Mouse (Mus musculus): ENCODE data around the gene Heg1. TPM values are rescaled to one million over a fixed set of nuclear protein-coding genes. Genes with fewer than 3 reads are reported as not detected.

Heg1 gene
- polyA plus RNA-seq, 1 experiment from 2014 or later: 17.7 TPM

- H3K36me3 ChIP-seq (ENCODE audit: control insufficient read depth, insufficient read depth, low read length): no peaks in the 10 kb centered on the region
- H3K9me3 ChIP-seq (ENCODE audit: control insufficient read depth, low read length): no peaks in the 10 kb centered on the region
- WGBS: 75% methylated on average over 13 of the region's 13 CpGs
- no peak for ATAC-seq (replicated peaks; ENCODE audit: low FRiP score)
- no peak for DNase-seq (ENCODE audit: low spot score)
- H3K4me2 ChIP-seq: no peak overlapping the region
- H3K27ac ChIP-seq (ENCODE audit: low read depth, low read length): 0 out of 2 replicates have a peak overlapping the region, but pooled peaks have one; percentile 34
- peaks cover 14% of the 10 kb centered on the region for H3K4me1 ChIP-seq (replicated peaks; ENCODE audit: control insufficient read depth, insufficient read depth, low read length)
- H3K9ac ChIP-seq (ENCODE audit: low read depth, low read length): no peak overlapping the region
- H3K27me3 ChIP-seq (replicated peaks; ENCODE audit: control insufficient read depth, insufficient read depth, low read length): no peaks in the 10 kb centered on the region
- H3K4me3 ChIP-seq (ENCODE audit: low read depth, low read length): no peak overlapping the region
Observed at GRCm38 (mm10) chr16:33696811-33697575, 12.8 kb downstream of the Heg1 start.

GRCm38 (mm10) chr16:33697576-33698276 is 13.6 kb downstream of the Heg1 start:
- DNase-seq (ENCODE audit: low spot score): no peak
- no peak for ATAC-seq (replicated peaks; ENCODE audit: low FRiP score)
- Histone ChIP-seq H3K27ac (ENCODE audit: low read depth, low read length) (no peak overlapping the region), H3K4me1 (replicated peaks; ENCODE audit: control insufficient read depth, insufficient read depth, low read length) (peaks cover 14% of the 10 kb centered on the region), H3K4me2 (no peak overlapping the region), H3K9me3 (ENCODE audit: control insufficient read depth, low read length) (no peaks in the 10 kb centered on the region), H3K36me3 (ENCODE audit: control insufficient read depth, insufficient read depth, low read length) (no peaks in the 10 kb centered on the region), H3K9ac (ENCODE audit: low read depth, low read length) (no peak overlapping the region), H3K4me3 (ENCODE audit: low read depth, low read length) (no peak overlapping the region), H3K27me3 (replicated peaks; ENCODE audit: control insufficient read depth, insufficient read depth, low read length) (no peaks in the 10 kb centered on the region)
- 74% methylated on average over 9 of the region's 9 CpGs for WGBS

- no peaks in the 10 kb centered on the region for H3K36me3 ChIP-seq (ENCODE audit: control insufficient read depth, insufficient read depth, low read length)
- 63% methylated on average over 12 of the region's 12 CpGs for WGBS
- H3K4me2 ChIP-seq: no peak overlapping the region
- no peak overlapping the region for H3K9ac ChIP-seq (ENCODE audit: low read depth, low read length)
- H3K4me1 ChIP-seq (replicated peaks; ENCODE audit: control insufficient read depth, insufficient read depth, low read length): peaks cover 14% of the 10 kb centered on the region
- no peak overlapping the region for H3K27ac ChIP-seq (ENCODE audit: low read depth, low read length)
- H3K27me3 ChIP-seq (replicated peaks; ENCODE audit: control insufficient read depth, insufficient read depth, low read length): no peaks in the 10 kb centered on the region
- no peaks in the 10 kb centered on the region for H3K9me3 ChIP-seq (ENCODE audit: control insufficient read depth, low read length)
- no peak overlapping the region for H3K4me3 ChIP-seq (ENCODE audit: low read depth, low read length)
- no peak for ATAC-seq (replicated peaks; ENCODE audit: low FRiP score)
- DNase-seq (ENCODE audit: low spot score): no peak
Observed at GRCm38 (mm10) chr16:33698277-33698790, 14.2 kb downstream of the Heg1 start.

DNA sequence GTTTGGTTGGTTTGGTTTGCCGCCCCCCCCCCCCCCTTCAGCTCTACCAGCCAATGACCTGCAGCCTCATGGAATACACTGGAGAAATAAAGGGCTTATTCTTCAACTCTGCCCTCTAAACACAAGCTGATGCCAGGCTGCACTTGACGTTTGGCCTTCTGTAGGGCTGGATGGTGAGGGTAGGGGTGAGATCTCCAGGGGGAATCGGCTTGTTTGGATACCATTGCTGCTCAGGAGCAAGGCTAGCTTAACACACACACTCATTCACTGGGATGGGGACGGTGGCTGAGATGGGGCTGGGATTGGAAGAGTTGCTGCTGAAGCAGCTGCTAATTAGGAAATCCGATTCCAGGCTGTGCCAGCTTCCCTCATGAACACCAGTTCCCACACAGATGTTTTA is 16.4 kb downstream of the Heg1 start:
- no peaks in the 10 kb centered on the region for H3K9me3 ChIP-seq (ENCODE audit: control insufficient read depth, low read length)
- 76% methylated on average over 5 of the region's 5 CpGs for WGBS
- ATAC-seq (replicated peaks; ENCODE audit: low FRiP score) (no peak), DNase-seq (ENCODE audit: low spot score) (no peak)
- no peak overlapping the region for H3K4me3 ChIP-seq (ENCODE audit: low read depth, low read length)
- no peaks in the 10 kb centered on the region for H3K36me3 ChIP-seq (ENCODE audit: control insufficient read depth, insufficient read depth, low read length)
- peaks cover 23% of the 10 kb centered on the region for H3K4me1 ChIP-seq (replicated peaks; ENCODE audit: control insufficient read depth, insufficient read depth, low read length)
- no peak overlapping the region for H3K9ac ChIP-seq (ENCODE audit: low read depth, low read length)
- no peaks in the 10 kb centered on the region for H3K27me3 ChIP-seq (replicated peaks; ENCODE audit: control insufficient read depth, insufficient read depth, low read length)
- no peak overlapping the region for H3K27ac ChIP-seq (ENCODE audit: low read depth, low read length)
- H3K4me2 ChIP-seq: no peak overlapping the region

- ATAC-seq (replicated peaks; ENCODE audit: low FRiP score): no peak
- Histone ChIP-seq H3K9me3 (ENCODE audit: control insufficient read depth, low read length) (no peaks in the 10 kb centered on the region), H3K36me3 (ENCODE audit: control insufficient read depth, insufficient read depth, low read length) (no peaks in the 10 kb centered on the region; the same call in 1 of the 2 replicates), H3K27ac (ENCODE audit: low read depth, low read length) (no peak overlapping the region), H3K27me3 (replicated peaks; ENCODE audit: control insufficient read depth, insufficient read depth, low read length) (no peaks in the 10 kb centered on the region), H3K4me2 (no peak overlapping the region), H3K4me3 (ENCODE audit: low read depth, low read length) (no peak overlapping the region), H3K9ac (ENCODE audit: low read depth, low read length) (no peak overlapping the region), H3K4me1 (replicated peaks; ENCODE audit: control insufficient read depth, insufficient read depth, low read length) (peaks cover 21% of the 10 kb centered on the region)
- DNase-seq (ENCODE audit: low spot score): no peak
- 86% methylated on average over 4 of the region's 4 CpGs for WGBS
Observed at GRCm38 (mm10) chr16:33701872-33702271, 17.7 kb downstream of the Heg1 start.

DNA sequence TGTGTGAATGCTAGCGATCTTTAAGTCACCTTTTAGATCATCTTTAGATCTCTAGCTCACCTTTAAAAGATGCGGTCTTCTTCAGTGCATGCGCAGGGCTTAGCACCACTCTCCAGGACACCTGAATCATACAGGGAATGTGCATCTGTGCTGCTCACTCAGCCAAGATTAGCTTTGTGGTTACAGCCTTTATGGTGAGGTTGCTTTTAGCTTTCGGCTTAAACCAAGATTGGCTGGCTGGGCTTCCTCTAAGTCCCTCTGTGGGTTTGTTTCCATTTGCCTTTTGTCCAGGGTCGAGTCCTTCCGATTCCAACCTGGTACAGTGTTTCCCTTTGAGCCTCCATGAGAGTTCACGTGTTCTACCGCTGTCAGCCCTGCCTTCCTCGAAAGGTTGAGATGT is 20.1 kb downstream of the Heg1 start:
- ATAC-seq (replicated peaks; ENCODE audit: low FRiP score) (no peak), DNase-seq (ENCODE audit: low spot score) (no peak)
- H3K36me3 ChIP-seq (ENCODE audit: control insufficient read depth, insufficient read depth, low read length): no peaks in the 10 kb centered on the region; the same call in 1 of the 2 replicates
- H3K4me2 ChIP-seq: no peak overlapping the region
- no peaks in the 10 kb centered on the region for H3K9me3 ChIP-seq (ENCODE audit: control insufficient read depth, low read length)
- H3K9ac ChIP-seq (ENCODE audit: low read depth, low read length): no peak overlapping the region
- peaks cover 9% of the 10 kb centered on the region for H3K4me1 ChIP-seq (replicated peaks; ENCODE audit: control insufficient read depth, insufficient read depth, low read length)
- H3K27ac ChIP-seq (ENCODE audit: low read depth, low read length): no peak overlapping the region
- H3K4me3 ChIP-seq (ENCODE audit: low read depth, low read length): no peak overlapping the region
- no peaks in the 10 kb centered on the region for H3K27me3 ChIP-seq (replicated peaks; ENCODE audit: control insufficient read depth, insufficient read depth, low read length)
- WGBS: 81% methylated on average over 9 of the region's 9 CpGs

DNA sequence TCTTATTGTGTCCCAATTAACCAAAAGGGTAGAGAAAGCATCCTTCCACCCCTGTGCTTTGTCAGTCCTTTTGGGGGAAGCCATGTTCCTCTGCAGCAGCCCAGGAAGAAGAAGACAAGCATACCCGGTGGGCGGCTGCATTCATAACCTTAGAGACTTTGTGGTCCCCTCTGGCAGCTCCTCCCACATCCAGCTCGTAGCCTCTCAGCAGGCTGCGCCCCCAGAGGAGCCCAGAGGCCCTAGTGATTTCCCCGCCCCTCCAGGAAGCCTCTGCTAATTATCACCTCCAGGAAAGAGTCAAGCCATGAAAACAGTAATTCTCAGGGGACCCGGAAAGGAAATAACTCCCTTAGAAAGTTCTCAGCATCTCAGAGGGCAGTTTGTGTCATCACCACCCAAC is 21.1 kb downstream of the Heg1 start:
- Histone ChIP-seq H3K27ac (ENCODE audit: low read depth, low read length) (no peak overlapping the region), H3K36me3 (ENCODE audit: control insufficient read depth, insufficient read depth, low read length) (no peaks in the 10 kb centered on the region; the same call in 1 of the 2 replicates), H3K4me1 (replicated peaks; ENCODE audit: control insufficient read depth, insufficient read depth, low read length) (peaks cover 9% of the 10 kb centered on the region), H3K9ac (ENCODE audit: low read depth, low read length) (no peak overlapping the region), H3K27me3 (replicated peaks; ENCODE audit: control insufficient read depth, insufficient read depth, low read length) (no peaks in the 10 kb centered on the region), H3K9me3 (ENCODE audit: control insufficient read depth, low read length) (no peaks in the 10 kb centered on the region), H3K4me2 (peak overlapping the region; percentile 2; the same call in 1 of the 2 replicates), H3K4me3 (ENCODE audit: low read depth, low read length) (no peak overlapping the region)
- ATAC-seq (replicated peaks; ENCODE audit: low FRiP score): no peak
- WGBS: 14% methylated on average over 6 of the region's 6 CpGs
- DNase-seq (ENCODE audit: low spot score): no peak

- H3K27ac ChIP-seq (ENCODE audit: low read depth, low read length): no peak overlapping the region
- peaks cover 9% of the 10 kb centered on the region for H3K4me1 ChIP-seq (replicated peaks; ENCODE audit: control insufficient read depth, insufficient read depth, low read length)
- WGBS: 89% methylated on average over 14 of the region's 14 CpGs
- no peak for ATAC-seq (replicated peaks; ENCODE audit: low FRiP score)
- no peak overlapping the region for H3K4me2 ChIP-seq
- no peak overlapping the region for H3K4me3 ChIP-seq (ENCODE audit: low read depth, low read length)
- no peak for DNase-seq (ENCODE audit: low spot score)
- H3K36me3 ChIP-seq (ENCODE audit: control insufficient read depth, insufficient read depth, low read length): no peaks in the 10 kb centered on the region; the same call in 1 of the 2 replicates
- H3K27me3 ChIP-seq (replicated peaks; ENCODE audit: control insufficient read depth, insufficient read depth, low read length): no peaks in the 10 kb centered on the region
- no peak overlapping the region for H3K9ac ChIP-seq (ENCODE audit: low read depth, low read length)
- H3K9me3 ChIP-seq (ENCODE audit: control insufficient read depth, low read length): no peaks in the 10 kb centered on the region
Observed at GRCm38 (mm10) chr16:33706111-33706890, 22.1 kb downstream of the Heg1 start.
